Mouse (Mus musculus) myocyte (in vitro differentiated cells): ENCODE results near the gene Mbd6.

Experiments
- CEBPB ChIP-seq: IDR thresholded peaks from 2 replicates; pipeline ENCODE4 v1.6.1; 2011; ENCODE audit warnings: mild to moderate bottlenecking, moderate library complexity; ENCODE audit not compliant: poor library complexity, insufficient read depth, severe bottlenecking
- E2F4 ChIP-seq: IDR thresholded peaks from one replicate; pipeline ENCODE4 v1.6.1; 2011; ENCODE audit warnings: mild to moderate bottlenecking, control low read depth, moderate library complexity; ENCODE audit not compliant: insufficient read depth
- MAX ChIP-seq: IDR thresholded peaks from one replicate; pipeline ENCODE4 v1.6.1; 2011; ENCODE audit warnings: low read depth, mild to moderate bottlenecking, control low read depth
- MYOD1 ChIP-seq, 3 experiments: IDR thresholded peaks; one replicate each; pipeline ENCODE4 v1.6.1; 2011; ENCODE audit warnings: control low read depth in 2 of 3, low read depth in 2 of 3, mild to moderate bottlenecking in 2 of 3, moderate library complexity in 1 of 3; ENCODE audit not compliant: insufficient read length in 2 of 3, control insufficient read depth in 1 of 3
- MYOG ChIP-seq, 3 experiments: IDR thresholded peaks; one replicate each; pipeline ENCODE4 v1.6.1; 2011; ENCODE audit warnings: control low read depth in 2 of 3, low read depth in 2 of 3, mild to moderate bottlenecking in 2 of 3; ENCODE audit not compliant: insufficient read length in 2 of 3, control insufficient read depth in 1 of 3, insufficient read depth in 1 of 3
- POLR2A ChIP-seq: IDR thresholded peaks from one replicate; pipeline ENCODE4 v1.6.1; 2011; ENCODE audit warnings: low read depth, mild to moderate bottlenecking, control low read depth, moderate library complexity; ENCODE audit not compliant: insufficient read length
- POLR2AphosphoS2 ChIP-seq: IDR thresholded peaks from one replicate; pipeline ENCODE4 v1.6.1; 2011; ENCODE audit warnings: low read depth, control low read depth; ENCODE audit not compliant: insufficient read length
- REST ChIP-seq: IDR thresholded peaks from one replicate; pipeline ENCODE4 v1.6.1; 2011; ENCODE audit warnings: mild to moderate bottlenecking, control low read depth, moderate library complexity; ENCODE audit not compliant: insufficient read depth, insufficient read length
- SRF ChIP-seq: IDR thresholded peaks from one replicate; pipeline ENCODE4 v1.6.1; 2011; ENCODE audit warnings: low read depth; ENCODE audit not compliant: control insufficient read depth, insufficient read length
- TCF12 ChIP-seq: IDR thresholded peaks from one replicate; pipeline ENCODE4 v1.6.1; 2011; ENCODE audit warnings: mild to moderate bottlenecking, control low read depth; ENCODE audit not compliant: poor library complexity, insufficient read depth, severe bottlenecking
- USF1 ChIP-seq: IDR thresholded peaks from one replicate; pipeline ENCODE4 v1.6.1; 2011; ENCODE audit warnings: low read depth, mild to moderate bottlenecking, control low read depth, moderate library complexity

DNA sequence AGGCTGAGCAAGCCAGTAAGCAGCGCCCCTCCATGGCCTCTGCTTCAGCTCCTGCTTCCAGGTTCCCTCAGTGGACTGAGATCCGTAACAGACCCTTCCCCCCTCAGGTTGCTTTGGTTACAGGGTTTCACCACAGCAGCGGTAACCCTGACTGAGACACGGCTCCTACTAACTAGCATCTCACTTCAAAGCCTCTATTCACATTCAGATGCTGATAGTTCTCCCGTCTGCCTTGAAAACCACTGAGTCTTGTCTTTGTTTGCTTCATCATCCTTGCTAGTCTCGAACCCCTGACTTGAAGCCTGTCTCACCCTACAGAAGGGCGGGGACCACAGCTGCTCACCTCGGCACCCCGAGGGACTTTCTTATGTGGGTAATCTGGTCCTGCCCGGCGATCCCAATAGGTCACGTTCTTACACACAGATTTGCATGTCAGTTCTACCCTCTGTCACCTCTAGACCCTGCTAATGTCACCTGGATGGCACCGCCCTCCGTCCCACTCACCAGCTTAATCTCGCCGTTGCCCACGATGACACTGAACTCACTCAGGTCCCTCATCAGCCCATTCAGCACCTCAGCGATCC, 50.5 kb downstream of the Mbd6 start:
- TF ChIP-seq POLR2A (no peak), POLR2AphosphoS2 (no peak), TCF12 (no peak), USF1 (no peak), CEBPB (no peak), REST (no peak), MYOG (IDR thresholded peaks at IDR 0.05; ENCODE audit: control insufficient read depth in 1 of 3, insufficient read depth in 1 of 3, insufficient read length in 2 of 3, low read depth in 2 of 3) (no peak), E2F4 (no peak), MAX (no peak), MYOD1 (IDR thresholded peaks at IDR 0.05; ENCODE audit: control insufficient read depth in 1 of 3, insufficient read length in 2 of 3, low read depth in 2 of 3) (no peak), SRF (no peak)
